Mouse (Mus musculus) heart, postnatal 36 days (tissue): ENCODE measurements around the gene Fam167b. TPM values are rescaled to one million over a fixed set of nuclear protein-coding genes. Genes with fewer than 3 reads are reported as not detected.

Experiments used
- DNase-seq, 2 experiments: peaks; one replicate each; pipeline ENCODE4 v3.0.0; 2021 to 2022
- intact Hi-C: fragments of 180-260 bp; cut with DNase I; formaldehyde crosslinking; loops from one replicate; pipeline ENCODE4 v1.15.1; 2025
- total RNA-seq, 2 experiments: library from RNA; stranded (reverse); gene quantifications; 2 replicates each; pipeline ENCODE4 v1.2.3; 2021

Gene Fam167b
- total RNA-seq, 2 experiments from 2014 or later, result 0.46 to 1.00 TPM

GRCm38 (mm10) chr4:129609139-129609631 lies 30.8 kb upstream of the Fam167b start:
- intact Hi-C loops, result loop anchor here (2.0 to 10.0 kb wide), 3 partner anchors 60 to 274 kb away; partner anchors contain the start of genes Rbbp4 and Zbtb8os
- DNase-seq, result no peak

DNA sequence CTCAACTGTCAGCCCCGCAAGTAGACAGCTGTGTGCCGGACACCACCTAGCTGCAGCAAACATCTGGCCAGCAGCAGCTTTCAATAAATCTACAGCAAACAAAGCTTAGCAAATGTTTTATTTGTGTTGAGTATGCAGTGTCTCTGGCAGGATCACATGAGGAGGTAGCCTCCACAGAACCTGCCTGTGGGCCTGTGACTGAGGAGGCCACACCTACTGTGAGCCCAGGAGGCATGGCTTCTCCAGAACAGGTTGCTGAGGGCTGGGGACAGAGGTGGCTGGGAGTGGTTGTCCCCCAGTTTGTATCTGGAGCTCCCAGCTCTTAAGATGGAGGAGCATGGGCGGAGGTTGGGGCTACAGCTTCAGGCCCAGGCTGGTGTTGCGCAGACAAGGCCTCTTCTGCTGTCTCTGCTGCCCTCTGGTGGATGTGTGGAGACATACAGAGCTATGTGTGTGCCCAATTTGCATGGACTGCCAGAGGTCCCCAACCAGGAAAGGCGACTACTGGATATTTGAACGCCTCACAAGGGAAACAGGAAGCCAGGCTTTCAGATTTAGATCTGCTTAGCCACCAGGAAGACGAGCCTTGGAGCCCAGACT lies 30.2 kb upstream of the Fam167b start:
- DNase-seq, result peak; percentile 76 to 79
- intact Hi-C loops, result loop anchor here (1.0 to 10.0 kb wide), 4 partner anchors 23 to 274 kb away; partner anchors contain the start of genes Rbbp4 and Zbtb8os

DNA sequence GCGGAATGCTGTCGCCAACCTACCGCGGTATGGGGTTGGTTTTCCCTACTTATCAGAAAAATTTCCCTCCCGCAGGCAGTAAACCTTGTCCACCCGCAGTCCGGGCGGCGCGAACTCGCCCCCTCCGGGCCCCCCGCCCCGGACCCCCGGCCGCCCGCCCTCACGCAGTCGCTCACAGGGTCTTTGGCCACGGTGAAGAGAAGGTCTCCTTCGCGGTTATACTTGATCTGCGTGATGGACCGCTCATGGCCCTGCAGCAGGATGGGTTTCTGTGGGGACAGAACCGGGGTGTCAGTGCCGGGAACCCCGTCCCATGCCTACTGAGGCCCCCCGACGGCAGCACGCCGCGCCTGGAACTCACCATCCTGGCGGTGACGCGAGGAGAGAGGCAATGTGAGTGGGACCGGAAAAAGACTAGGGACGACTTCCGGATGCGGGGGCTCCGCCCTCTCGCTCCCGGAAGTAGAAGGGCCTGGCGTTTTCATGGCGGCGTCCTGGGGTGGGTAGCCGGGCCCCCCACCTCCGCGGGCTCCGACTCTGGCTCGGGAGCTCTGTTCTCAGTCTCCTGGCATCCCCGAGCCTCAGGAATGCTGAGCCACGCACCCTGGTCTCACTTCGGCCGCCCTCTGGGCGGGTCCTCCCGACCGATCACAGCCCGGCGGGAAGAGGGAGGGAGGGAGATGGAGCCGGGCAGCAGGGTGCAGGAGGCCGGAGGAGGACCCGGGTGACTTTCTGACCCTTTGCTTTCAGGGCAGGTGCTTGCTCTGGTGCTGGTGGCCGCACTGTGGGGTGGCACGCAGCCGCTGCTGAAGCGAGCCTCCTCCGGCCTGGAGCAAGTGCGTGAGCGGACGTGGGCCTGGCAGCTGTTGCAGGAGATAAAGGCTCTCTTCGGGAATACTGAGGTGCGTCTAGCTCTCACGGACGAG lies 22.1 kb upstream of the Fam167b start, which contains the start of the genes Eif3i and Tmem234:
Gene Eif3i, minus strand, starts transcription at position 416 of the 926 bp plus-strand sequence.
Gene Tmem234, plus strand, starts transcription at position 436 of the 926 bp plus-strand sequence.
- intact Hi-C loops, result loop anchor here (5.0 to 10.0 kb wide), 2 partner anchors 138 to 266 kb away; partner anchors contain the start of genes Bsdc1, Rbbp4 and Zbtb8os
- DNase-seq, result peak; percentile 78 to 86

DNA sequence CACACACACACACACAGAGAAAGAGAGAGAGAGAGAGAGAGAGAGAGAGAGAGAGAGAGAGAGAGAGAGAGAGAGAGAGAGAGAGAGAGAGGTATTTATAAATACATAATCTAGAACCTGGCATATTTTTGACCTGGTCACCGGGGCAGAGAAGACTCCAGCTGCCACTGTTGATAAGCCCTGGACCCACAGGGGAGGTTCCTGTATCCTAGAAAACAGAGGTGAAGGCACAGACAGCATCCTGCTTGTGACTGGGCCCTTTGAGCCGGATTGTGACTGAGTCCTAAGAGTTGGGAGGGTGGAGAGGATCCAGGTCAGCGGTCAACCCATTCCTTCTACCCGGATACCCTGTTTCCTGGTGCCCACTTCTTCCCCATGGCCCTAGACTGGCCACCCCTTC lies 10.5 kb upstream of the Fam167b start:
- intact Hi-C loops, result loop anchor here (5.0 kb wide), 1 partner anchor 42 kb away; no protein-coding TSS in a partner anchor
- DNase-seq, result no peak

DNA sequence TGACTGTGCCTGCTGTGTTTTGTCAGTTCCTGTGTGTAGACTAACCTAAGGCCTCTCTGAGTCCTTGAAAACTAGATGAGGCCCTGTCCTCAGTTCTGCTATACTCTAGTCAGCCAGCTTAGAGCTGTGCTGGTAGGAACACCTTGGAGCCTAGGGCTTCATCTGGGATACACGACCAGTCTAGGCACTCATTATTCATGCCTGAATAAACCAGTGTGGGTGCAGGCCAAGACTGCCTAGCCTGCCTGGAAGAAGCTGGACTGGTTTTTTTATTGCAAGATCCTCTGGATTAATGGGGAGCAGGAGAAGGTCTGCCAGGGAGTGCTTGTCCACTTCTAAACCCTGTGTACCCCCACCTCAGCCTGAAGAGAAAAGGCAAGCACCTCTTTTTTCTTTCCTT lies 8.6 kb upstream of the Fam167b start:
- intact Hi-C loops, result loop anchor here (5.0 kb wide), 1 partner anchor 40 kb away; no protein-coding TSS in a partner anchor
- no peak for DNase-seq

GRCm38 (mm10) chr4:129585773-129586172 lies 7.4 kb upstream of the Fam167b start:
- no peak for DNase-seq
- intact Hi-C loops, result loop anchor here (1.0 to 5.0 kb wide), 2 partner anchors 23 to 38 kb away; no protein-coding TSS in a partner anchor

DNA sequence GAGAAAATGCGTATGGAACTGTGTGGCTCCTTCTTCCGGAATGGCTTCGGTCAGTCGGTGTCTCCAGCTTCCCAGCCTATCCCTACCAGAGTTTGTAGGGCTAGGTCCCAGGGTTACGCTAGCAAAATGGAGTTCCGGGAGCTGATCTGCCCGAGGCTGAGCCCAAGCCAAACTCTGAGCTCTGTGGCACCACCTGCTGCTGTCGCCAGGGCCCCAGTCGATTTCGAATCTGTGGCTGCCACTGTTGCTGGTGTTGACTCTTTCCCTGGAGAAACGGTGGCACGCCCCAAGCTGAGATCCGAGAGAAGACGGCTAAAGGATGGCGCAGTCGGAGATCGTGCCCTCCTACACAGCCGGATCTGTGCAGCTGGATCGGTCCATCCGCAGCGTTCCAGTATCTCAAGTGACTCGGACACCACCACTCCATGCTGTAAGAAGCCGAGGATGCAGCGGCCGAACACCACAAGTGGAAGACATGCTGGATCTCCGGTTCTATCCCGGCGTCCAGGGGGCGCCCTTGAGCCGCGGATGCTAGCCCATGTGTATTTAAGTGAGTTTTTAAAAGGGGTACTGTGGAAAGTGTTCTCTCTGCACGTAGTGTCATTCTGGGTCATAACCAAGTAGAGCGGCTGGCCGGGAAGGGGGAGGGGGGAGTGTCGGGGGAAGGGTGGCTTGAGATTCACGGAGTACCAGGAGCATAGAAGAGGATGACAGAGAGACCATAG lies 6.7 kb upstream of the Fam167b start:
- DNase-seq, result peak; percentile 86 to 91
- intact Hi-C loops, result loop anchor here (1.0 to 5.0 kb wide), 2 partner anchors 23 to 38 kb away; no protein-coding TSS in a partner anchor

GRCm38 (mm10) chr4:129584370-129584769 lies 6.0 kb upstream of the Fam167b start:
- intact Hi-C loops, result no loop called here

DNA sequence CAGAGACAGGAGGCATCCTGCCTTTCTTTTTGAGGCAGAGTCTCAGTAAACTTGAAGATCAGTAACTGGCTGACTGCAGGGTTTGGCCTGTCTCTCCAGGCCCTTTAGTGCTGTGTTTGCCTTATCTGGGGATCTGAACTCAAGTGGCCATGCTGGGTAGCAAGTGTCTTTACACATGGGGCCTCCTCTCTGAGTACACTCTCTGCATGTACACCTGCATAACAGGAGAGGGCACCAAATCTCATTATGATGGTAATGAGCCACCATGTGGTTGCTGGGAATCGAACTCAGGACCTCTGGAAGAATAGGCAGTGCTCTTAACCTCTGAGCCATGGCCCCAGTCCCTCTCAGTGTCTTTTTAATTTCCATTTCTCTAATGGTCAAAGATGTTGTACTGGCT lies 3.9 kb upstream of the Fam167b start:
- DNase-seq, result no peak
- intact Hi-C loops, result no loop called here

More at GRCm38 (mm10) chr4:129584370-129584769, 6.0 kb upstream of the Fam167b start:
- no peak for DNase-seq

DNA sequence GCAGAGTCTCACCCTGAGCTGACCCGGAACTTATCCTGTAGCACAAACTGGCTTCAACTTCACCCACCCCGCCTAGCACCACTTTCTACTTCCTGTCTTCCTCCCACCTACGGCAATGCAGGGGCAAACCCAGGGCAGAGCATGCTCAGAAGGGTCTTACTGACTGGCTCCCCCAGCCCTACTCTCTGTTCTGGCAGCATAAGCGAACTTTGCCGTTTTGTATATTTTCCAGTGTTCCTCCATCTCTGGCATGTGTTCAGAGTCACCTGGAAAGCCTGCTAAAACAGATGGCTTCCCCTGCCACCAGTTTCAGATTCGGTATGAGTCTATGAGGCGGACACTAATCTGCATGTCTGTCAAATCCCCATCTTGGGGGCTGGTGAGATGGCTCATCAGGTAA lies 2.0 kb upstream of the Fam167b start:
- DNase-seq, result no peak
- intact Hi-C loops, result no loop called here

DNA sequence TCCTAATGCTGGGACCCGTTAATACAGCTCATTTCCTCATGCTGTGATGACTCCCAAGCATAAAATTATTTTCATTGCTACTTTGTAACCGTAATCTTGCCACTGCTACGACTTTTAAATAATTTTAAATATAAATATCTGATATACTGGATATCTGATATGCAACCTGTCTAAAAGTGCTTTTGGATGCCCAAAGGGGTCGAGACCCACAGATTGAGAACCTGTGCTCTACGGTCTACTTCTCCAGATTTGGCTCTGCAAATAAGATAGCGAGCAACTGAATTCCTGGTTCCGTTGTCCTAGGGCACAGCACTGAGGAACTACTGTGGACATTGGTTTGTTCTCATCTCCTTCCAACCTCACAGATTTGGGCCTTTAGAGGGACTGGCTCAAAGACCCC lies 661 bp downstream of the Fam167b start:
- intact Hi-C loops, result no loop called here
- DNase-seq, result no peak

- intact Hi-C loops, result no loop called here
- peak; percentile 69 to 73 for DNase-seq
These were observed 1.4 kb downstream of the Fam167b start for GRCm38 (mm10) chr4:129576863-129577491.

DNA sequence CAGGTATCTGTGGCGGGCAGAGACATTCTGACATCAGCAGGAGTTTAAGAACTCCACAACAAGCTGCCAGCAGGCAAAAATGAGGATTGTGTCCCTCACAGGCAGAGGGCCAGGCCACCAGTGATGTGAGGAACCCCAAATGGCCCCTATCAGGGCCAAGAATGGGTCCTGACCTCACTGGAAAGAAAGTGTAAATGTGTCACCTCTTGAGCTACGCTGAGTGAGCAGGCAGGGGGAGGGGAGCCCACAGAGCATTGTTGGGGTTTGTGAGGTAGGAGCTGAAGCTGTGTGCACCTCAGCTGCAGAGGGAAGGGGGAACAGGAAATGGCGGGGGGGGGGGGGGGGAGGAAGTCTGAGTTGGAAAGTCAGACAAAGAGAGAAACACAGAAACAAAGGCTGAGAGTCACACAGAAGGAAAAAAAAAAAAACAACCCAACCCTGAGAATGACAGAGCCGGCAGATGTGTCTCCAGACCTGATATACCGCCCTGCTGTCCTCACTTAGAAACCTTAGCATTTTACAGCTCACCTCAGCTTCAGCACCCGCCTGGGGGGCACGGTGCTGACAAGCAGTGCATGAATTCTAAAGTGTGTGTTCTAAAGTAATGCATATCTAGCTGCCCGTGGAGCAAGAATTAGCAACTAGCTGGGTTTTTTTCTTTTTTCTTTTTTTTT lies 3.0 kb downstream of the Fam167b start:
- DNase-seq, result no peak

DNA sequence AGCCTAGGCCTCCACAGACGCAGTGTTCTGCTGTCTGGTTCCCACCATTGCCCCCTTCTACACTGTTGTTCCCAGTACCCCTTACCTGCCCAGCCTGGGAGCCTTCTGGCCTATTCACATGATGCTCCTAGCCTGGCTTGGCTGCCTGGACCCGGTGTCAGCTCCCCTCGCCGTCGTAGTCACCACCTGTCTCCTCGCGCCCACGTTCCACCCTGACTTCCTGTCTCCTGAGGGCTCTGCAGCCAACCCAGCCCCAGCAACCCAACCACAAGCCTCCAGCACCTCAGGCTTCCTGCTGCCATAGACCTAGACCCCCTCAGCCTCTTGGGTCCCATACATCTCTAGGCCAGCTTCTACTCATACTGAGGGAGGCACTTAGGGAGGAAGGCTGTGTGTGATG lies 4.9 kb downstream of the Fam167b start, which contains the start of gene Lck:
Gene Lck, minus strand, starts transcription at position 212 of the 400 bp plus-strand sequence.
- DNase-seq, result no peak
- intact Hi-C loops, result no loop called here

More for the DNA sequence above, 3.0 kb downstream of the Fam167b start:
- intact Hi-C loops, result no loop called here

GRCm38 (mm10) chr4:129573093-129573370 lies 5.3 kb downstream of the Fam167b start:
- intact Hi-C loops, result no loop called here
- no peak for DNase-seq

DNA sequence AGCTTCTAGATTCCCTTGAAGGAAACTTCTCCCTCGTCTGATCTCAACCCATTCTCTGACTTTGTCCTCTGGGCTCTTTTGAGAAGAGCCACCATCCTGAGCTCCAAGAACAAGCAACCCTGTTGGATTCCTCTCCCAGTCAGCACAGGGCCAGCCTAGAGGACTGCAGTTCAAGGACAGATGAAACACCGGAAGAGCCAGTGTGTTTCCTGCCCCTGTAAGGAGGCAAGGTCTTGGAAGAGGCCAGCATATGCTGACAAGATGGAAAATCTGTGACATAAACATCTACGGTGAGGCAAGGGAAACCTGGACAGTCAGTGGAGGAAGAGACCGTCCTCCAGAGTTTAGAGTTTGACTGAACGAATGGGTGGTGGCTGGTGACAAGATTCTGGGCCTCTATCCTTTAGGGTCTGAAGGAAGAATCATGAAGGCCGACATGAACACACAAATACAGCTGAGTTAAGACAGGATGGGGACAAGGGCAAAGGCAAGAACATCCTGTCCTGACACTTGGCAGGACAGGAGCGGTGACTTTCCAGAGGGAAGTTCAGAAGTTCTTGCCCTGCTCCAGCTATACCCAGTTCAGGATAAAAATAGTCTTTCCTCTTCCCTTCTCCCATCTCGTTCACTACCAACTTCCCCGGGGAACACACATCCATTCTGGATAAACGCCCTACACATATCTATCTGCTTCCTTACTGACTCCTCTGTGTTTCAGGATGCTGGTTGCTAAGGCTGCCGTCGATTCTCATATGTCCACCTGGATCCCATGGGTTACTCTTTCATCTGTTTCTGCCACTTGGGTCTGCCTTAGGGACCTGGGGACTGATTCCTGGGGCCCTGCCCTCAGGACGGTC lies 5.9 kb downstream of the Fam167b start:
- intact Hi-C loops, result no loop called here
- DNase-seq, result no peak

- intact Hi-C loops, result no loop called here
- no peak for DNase-seq
These were observed 6.7 kb downstream of the Fam167b start for GRCm38 (mm10) chr4:129571551-129572084.

- no peak for DNase-seq
- intact Hi-C loops, result no loop called here
These were observed 8.3 kb downstream of the Fam167b start for GRCm38 (mm10) chr4:129570028-129570427.
